Mouse (Mus musculus) Patski (cell line): Measurements from ENCODE around the gene Hoga1. TPM values are rescaled to one million over a fixed set of nuclear protein-coding genes. Genes with fewer than 3 reads are reported as not detected.
A peak's percentile ranks its signal among the peaks of the same experiment; 100 is the strongest.

Experiments
- ATAC-seq: fragments of 100-300 bp; one replicate; pipeline ENCODE4 v1.8.0; 2021
- CTCF ChIA-PET: fragments of 350-600 bp; sonication (Branson Sonifier 250); formaldehyde crosslinking; loops from one replicate; lab custom pipeline; 2022; ENCODE audit warnings: inconsistent platforms; lab: Charles Lee
- POLR2A ChIA-PET: fragments of 350-600 bp; sonication (Branson Sonifier 250); formaldehyde crosslinking; loops from one replicate; lab custom pipeline; 2022; ENCODE audit warnings: antibody characterized with exemption, inconsistent platforms; lab: Charles Lee
- DNase-seq: peaks from one replicate; pipeline ENCODE4 v3.0.0-alpha.2; 2011; ENCODE audit warnings: low read depth, low spot score
- H3K27me3 ChIP-seq: fragments of 371-371 bp; one replicate; pipeline ENCODE4 v1.5.1; 2021
- CTCF ChIP-seq: fragments of 100-300 bp; IDR thresholded peaks from one replicate; pipeline ENCODE4 v1.5.1; 2021
- in situ Hi-C: fragments of 300-500 bp; cut with MboI; formaldehyde crosslinking; loops from 3 replicates; pipeline ENCODE4 v1.11.1; 2018; ENCODE audit warnings: low pct_unique_long_range_greater_than_20kb, mixed read lengths
- polyA plus RNA-seq: library from polyadenylated mRNA; unstranded; gene quantifications from one replicate; pipeline ENCODE4 v1.2.3, GENCODE M21; 2021

Hoga1 gene
- polyA plus RNA-seq, 1 experiment from 2014 or later, result 51.2 TPM

- ChIA-PET CTCF (interaction anchor here (1.1 to 4.5 kb wide), 9 partner anchors 11 to 77 kb away, joined by 3 to 23 read pairs (median 10); partner anchors contain the start of genes Ankrd2 and Hoga1), POLR2A (interaction anchor here (0.6 to 1.6 kb wide), 9 partner anchors 10 to 143 kb away, joined by 3 to 6 read pairs (median 4); partner anchors contain the start of gene Avpi1)
- no peak for TF ChIP-seq CTCF
- H3K27me3 ChIP-seq, result no peaks in the 10 kb centered on the region
- in situ Hi-C loops, result no loop called here
- DNase-seq (peak; percentile 92), ATAC-seq (peak; percentile 97)
Measured at GRCm38 (mm10) chr19:42089748-42090595, 44.6 kb downstream of the Hoga1 start, which contains the start of gene Pi4k2a. Gene Pi4k2a, plus strand, starts transcription at chr19:42090470.

DNA sequence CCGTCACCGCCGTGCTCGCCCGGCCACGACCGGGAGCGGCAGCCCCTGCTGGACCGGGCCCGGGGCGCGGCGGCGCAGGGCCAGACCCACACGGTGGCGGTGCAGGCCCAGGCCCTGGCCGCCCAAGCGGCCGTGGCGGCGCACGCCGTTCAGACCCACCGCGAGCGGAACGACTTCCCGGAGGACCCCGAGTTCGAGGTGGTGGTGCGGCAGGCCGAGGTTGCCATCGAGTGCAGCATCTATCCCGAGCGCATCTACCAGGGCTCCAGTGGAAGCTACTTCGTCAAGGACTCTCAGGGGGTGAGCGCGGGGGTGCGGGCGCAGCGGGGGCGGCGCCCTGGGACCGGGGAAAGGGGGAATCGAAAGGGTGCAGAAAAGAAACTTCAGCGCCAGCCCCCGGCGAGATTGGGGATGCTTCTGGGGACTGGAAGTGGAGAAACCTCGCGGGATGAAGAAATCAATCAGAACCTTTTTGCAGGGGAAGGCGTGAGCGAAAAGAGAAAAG lies 45.3 kb downstream of the Hoga1 start:
- in situ Hi-C loops, result no loop called here
- no peaks in the 10 kb centered on the region for H3K27me3 ChIP-seq
- ChIA-PET POLR2A (interaction anchor here (0.6 to 1.6 kb wide), 8 partner anchors 9 to 72 kb away, joined by 3 to 5 read pairs (median 3); partner anchors contain the start of gene Avpi1), CTCF (interaction anchor here (1.1 to 4.5 kb wide), 7 partner anchors 12 to 76 kb away, joined by 4 to 23 read pairs (median 10); partner anchors contain the start of genes Ankrd2 and Hoga1)
- DNase-seq, result no peak
- peak; percentile 22 for ATAC-seq
- no peak for TF ChIP-seq CTCF

- TF ChIP-seq CTCF, result no peak
- ChIA-PET CTCF (interaction anchor here (0.8 kb wide), 1 partner anchor 64 kb away, joined by 3 read pairs; no protein-coding TSS in a partner anchor), POLR2A (interaction anchor here (0.7 to 0.8 kb wide), 2 partner anchors 19 to 869 kb away, joined by 4 to 5 read pairs; no protein-coding TSS in a partner anchor)
- DNase-seq, result no peak
- no peak for ATAC-seq
- in situ Hi-C loops, result no loop called here
- H3K27me3 ChIP-seq, result no peaks in the 10 kb centered on the region
Measured at GRCm38 (mm10) chr19:42099406-42099805, 54.0 kb downstream of the Hoga1 start.

GRCm38 (mm10) chr19:42104681-42105080 lies 59.3 kb downstream of the Hoga1 start:
- no peaks in the 10 kb centered on the region for H3K27me3 ChIP-seq
- ATAC-seq (no peak), DNase-seq (no peak)
- in situ Hi-C loops, result no loop called here
- TF ChIP-seq CTCF, result no peak
- POLR2A ChIA-PET, result no interaction called here
- CTCF ChIA-PET, result no interaction called here

DNA sequence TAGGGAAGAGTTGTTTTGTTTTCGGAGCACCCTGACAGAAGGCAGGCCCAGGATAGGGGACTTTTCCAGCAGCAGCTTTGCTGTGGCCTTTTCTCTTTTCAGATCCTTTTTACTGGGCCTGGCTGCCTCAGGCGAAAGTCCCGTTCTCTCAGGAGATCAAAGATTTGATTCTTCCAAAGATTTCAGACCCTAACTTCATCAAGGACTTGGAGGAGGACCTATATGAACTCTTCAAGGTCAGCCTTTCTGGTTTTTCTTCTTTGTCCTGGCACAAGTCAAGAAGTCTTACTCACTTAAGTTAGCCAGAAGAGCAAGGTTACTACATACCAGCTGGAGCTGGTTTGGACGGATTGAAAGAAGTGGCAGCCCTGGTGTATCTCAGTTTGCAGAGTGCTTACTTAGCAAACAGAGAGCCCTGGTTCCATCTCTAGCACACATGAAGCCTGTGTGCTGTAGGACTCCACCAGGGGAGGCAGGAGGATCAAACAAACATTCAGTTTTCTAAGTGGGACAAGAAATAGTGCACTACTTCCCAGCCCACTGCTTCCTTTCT lies 70.4 kb downstream of the Hoga1 start:
- CTCF ChIA-PET, result no interaction called here
- no peak for ATAC-seq

GRCm38 (mm10) chr19:42118142-42118541 lies 72.7 kb downstream of the Hoga1 start:
- no peak for DNase-seq
- H3K27me3 ChIP-seq, result no peaks in the 10 kb centered on the region
- no peak for TF ChIP-seq CTCF
- in situ Hi-C loops, result no loop called here
- ChIA-PET POLR2A (interaction anchor here (1.0 to 1.2 kb wide), 2 partner anchors 9 to 19 kb away, joined by 4 to 5 read pairs; no protein-coding TSS in a partner anchor), CTCF (interaction anchor here (1.3 to 1.7 kb wide), 5 partner anchors 8 to 83 kb away, joined by 3 to 4 read pairs (median 3); no protein-coding TSS in a partner anchor)
- ATAC-seq, result no peak

More for the DNA sequence above, 70.4 kb downstream of the Hoga1 start:
- in situ Hi-C loops, result no loop called here
- no peak for TF ChIP-seq CTCF
- POLR2A ChIA-PET, result interaction anchor here (0.5 kb wide), 1 partner anchor 96 kb away, joined by 5 read pairs; no protein-coding TSS in a partner anchor
- DNase-seq, result no peak
- H3K27me3 ChIP-seq, result no peaks in the 10 kb centered on the region

DNA sequence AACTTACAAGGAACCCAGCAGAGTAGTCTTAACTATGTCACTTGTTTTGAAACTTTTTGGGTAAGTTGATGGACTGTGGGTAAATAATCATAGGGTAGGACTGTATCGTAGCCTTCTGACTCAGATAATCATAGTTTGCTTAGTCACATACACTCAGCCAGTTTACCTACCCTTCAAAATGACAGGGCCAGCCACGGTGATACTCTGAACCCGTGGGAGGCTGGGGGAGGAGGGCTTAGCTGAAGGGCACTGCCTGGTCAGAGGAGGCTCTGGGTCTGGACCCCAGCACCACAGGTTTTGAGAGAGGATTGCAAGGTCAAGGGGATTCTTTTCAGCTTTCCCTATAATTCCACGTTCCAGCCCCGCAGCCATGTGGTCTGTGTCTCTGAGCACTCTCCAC lies 73.2 kb downstream of the Hoga1 start:
- no peak for ATAC-seq
- no peak for DNase-seq
- POLR2A ChIA-PET, result interaction anchor here (1.2 kb wide), 1 partner anchor 20 kb away, joined by 4 read pairs; no protein-coding TSS in a partner anchor
- no peak for TF ChIP-seq CTCF
- in situ Hi-C loops, result no loop called here
- CTCF ChIA-PET, result interaction anchor here (1.3 to 1.7 kb wide), 4 partner anchors 11 to 83 kb away, joined by 3 to 4 read pairs (median 3); no protein-coding TSS in a partner anchor
- H3K27me3 ChIP-seq, result no peaks in the 10 kb centered on the region

- ChIA-PET POLR2A (no interaction called here), CTCF (interaction anchor here (0.9 kb wide), 1 partner anchor 31 kb away, joined by 3 read pairs; no protein-coding TSS in a partner anchor)
- TF ChIP-seq CTCF, result no peak
- ATAC-seq, result no peak
- no peaks in the 10 kb centered on the region for H3K27me3 ChIP-seq
- no peak for DNase-seq
- in situ Hi-C loops, result no loop called here
Measured at GRCm38 (mm10) chr19:42120451-42120850, 75.0 kb downstream of the Hoga1 start.

Other genes with a start within 250 kb of the Hoga1 start
- 13.6 TPM for gene Arhgap19, start 243.6 kb upstream of the Hoga1 start, polyA plus RNA-seq
- 3.9 TPM for gene Frat1, start 215.6 kb upstream of the Hoga1 start, polyA plus RNA-seq
- gene Frat2, start 197.5 kb upstream of the Hoga1 start, polyA plus RNA-seq, result 17.1 TPM
- gene Rrp12, start 149.4 kb upstream of the Hoga1 start, polyA plus RNA-seq, result 17.9 TPM
- gene Pgam1, start 133.7 kb upstream of the Hoga1 start, polyA plus RNA-seq, result 883 TPM
- gene Exosc1, start 112.2 kb upstream of the Hoga1 start, polyA plus RNA-seq, result 47.2 TPM
- gene Zdhhc16, start 112.1 kb upstream of the Hoga1 start, polyA plus RNA-seq, result 87.9 TPM
- 56.8 TPM for gene Mms19, start 64.5 kb upstream of the Hoga1 start, polyA plus RNA-seq
- 45.0 TPM for gene Ubtd1, start 63.8 kb upstream of the Hoga1 start, polyA plus RNA-seq
- 0.83 TPM for gene Ankrd2, start 9.6 kb upstream of the Hoga1 start, polyA plus RNA-seq
- gene 4933411K16Rik, start 6.6 kb downstream of the Hoga1 start, polyA plus RNA-seq, result 2.7 TPM
- gene Morn4, start 40.7 kb downstream of the Hoga1 start, polyA plus RNA-seq, result 38.1 TPM
- 47.6 TPM for gene Pi4k2a, start 44.9 kb downstream of the Hoga1 start, polyA plus RNA-seq
- 34.6 TPM for gene Avpi1, start 83.4 kb downstream of the Hoga1 start, polyA plus RNA-seq
- 34.3 TPM for gene Marveld1, start 101.8 kb downstream of the Hoga1 start, polyA plus RNA-seq
- gene Zfyve27, start 118.3 kb downstream of the Hoga1 start, polyA plus RNA-seq, result 59.5 TPM
- gene Sfrp5, start 156.6 kb downstream of the Hoga1 start, polyA plus RNA-seq, result 0.04 TPM
- gene Golga7b, start 202.0 kb downstream of the Hoga1 start, polyA plus RNA-seq, result 0.12 TPM